Mouse (Mus musculus): ENCODE results near the gene Ssr2.

DNA sequence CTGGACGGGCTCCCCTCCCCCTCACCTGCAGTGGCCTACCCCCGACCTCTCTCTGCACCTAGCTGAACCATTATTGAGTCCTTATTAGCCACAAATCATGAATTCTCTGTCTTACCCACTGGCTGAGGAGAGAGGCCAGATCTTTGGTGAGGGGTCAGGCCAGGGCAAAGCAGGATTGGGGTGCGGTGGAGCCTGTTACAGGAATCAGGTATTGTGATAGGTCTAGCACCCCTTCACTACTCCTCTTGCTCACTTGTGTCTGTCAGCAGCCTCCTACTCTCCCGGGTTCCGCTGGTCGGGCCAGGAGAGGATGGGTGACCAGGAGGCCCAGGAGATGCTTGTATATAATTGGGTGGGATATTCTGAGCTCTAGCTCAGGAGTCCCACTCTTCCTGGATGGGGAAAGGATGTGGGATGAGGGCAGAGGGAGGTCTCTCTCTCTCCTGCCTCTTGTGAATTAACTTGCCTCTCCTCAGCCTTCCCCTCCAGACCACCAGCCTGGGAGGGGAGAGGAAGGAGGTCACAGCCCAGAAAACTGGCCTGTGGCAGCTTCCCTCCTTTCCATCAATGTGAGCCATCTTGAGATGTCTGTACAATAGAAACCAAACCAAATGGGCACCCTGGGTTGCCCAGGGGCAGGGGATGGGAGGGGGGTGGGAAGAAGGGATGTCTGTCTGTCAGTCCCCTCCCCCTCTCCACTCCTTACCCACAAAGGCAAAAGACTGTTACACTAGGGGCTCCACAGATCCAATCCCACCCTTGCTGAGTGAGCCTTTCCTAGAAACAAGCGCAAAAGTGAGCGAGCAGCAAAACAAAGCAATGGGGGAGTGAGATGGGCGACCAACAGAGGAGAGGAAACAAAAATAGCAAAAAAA lies 37.2 kb upstream of the Ssr2 start:
- TF ChIP-seq ZNF384 (IDR thresholded peaks at IDR 0.05; ENCODE audit: low read depth, low read length) (no peak), CHD2 (IDR thresholded peaks at IDR 0.05; ENCODE audit: low read depth, low read length) (no peak)

Measured in ES-E14 (cell line).